Mouse (Mus musculus) limb, embryonic 14.5 days (tissue): ENCODE data around the gene Sgsm1. TPM values are rescaled to one million over a fixed set of nuclear protein-coding genes. Genes with fewer than 3 reads are reported as not detected.

ENCODE experiments used
- ATAC-seq: fragments of 200-750 bp; cut with Nextera tagmentation; 2 replicates; pipeline ENCODE4 v1.8.0; 2017; ENCODE audit warnings: low read depth, moderate number of reproducible peaks, moderate TSS enrichment; ENCODE audit not compliant: low FRiP score
- DNase-seq: peaks from one replicate; pipeline ENCODE4 v3.0.0-alpha.2; 2015; ENCODE audit warnings: low spot score
- H3K27ac ChIP-seq: fragments of 300-500 bp; sonication (generic); replicated peaks from 2 replicates; pipeline ENCODE4 v1.5.1; 2014; ENCODE audit warnings: low read depth, mild to moderate bottlenecking, low read length, moderate library complexity, mixed read lengths
- H3K27me3 ChIP-seq: fragments of 300-500 bp; sonication (generic); 2 replicates; pipeline ENCODE4 v1.6.1; 2014; ENCODE audit warnings: low read length, mixed read lengths; ENCODE audit not compliant: control insufficient read depth, insufficient read depth
- H3K36me3 ChIP-seq: fragments of 300-500 bp; sonication (generic); 2 replicates; pipeline ENCODE4 v1.6.1; 2014; ENCODE audit warnings: mild to moderate bottlenecking, low read length, moderate library complexity, mixed read lengths; ENCODE audit not compliant: control insufficient read depth, insufficient read depth
- H3K4me1 ChIP-seq: fragments of 300-500 bp; sonication (generic); 2 replicates; pipeline ENCODE4 v1.6.1; 2014; ENCODE audit warnings: antibody characterized with exemption, low read length, mixed read lengths; ENCODE audit not compliant: control insufficient read depth, insufficient read depth
- H3K4me2 ChIP-seq: fragments of 300-500 bp; sonication (generic); replicated peaks from 2 replicates; pipeline ENCODE4 v1.6.1; 2014; ENCODE audit warnings: low read depth, mild to moderate bottlenecking, low read length, moderate library complexity; ENCODE audit not compliant: severe bottlenecking
- H3K4me3 ChIP-seq: fragments of 300-500 bp; sonication (generic); replicated peaks from 2 replicates; pipeline ENCODE4 v1.5.1; 2014; ENCODE audit warnings: low read length
- H3K9ac ChIP-seq: fragments of 300-500 bp; sonication (generic); 2 replicates; pipeline ENCODE4 v1.6.1; 2014; ENCODE audit warnings: mild to moderate bottlenecking, low read depth, low read length, moderate library complexity; ENCODE audit not compliant: severe bottlenecking
- H3K9me3 ChIP-seq: fragments of 300-500 bp; sonication (generic); 2 replicates; pipeline ENCODE4 v1.6.1; 2016; ENCODE audit warnings: low read length; ENCODE audit not compliant: control insufficient read depth
- POLR2A ChIP-seq: fragments of 200-500 bp; IDR thresholded peaks from 2 replicates; pipeline ENCODE4 v1.8.0; 2012; ENCODE audit warnings: inconsistent platforms, mild to moderate bottlenecking, moderate library complexity, borderline replicate concordance; ENCODE audit not compliant: insufficient read depth, insufficient read length; ENCODE audit errors: extremely low read depth
- WGBS: fragments of 180-500 bp; shearing (Covaris S2); extraction: QIAGEN DNeasy Blood & Tissue Kit; methylation state at CpG from one replicate; pipeline ENCODE4 v1.1.7; 2014; 5-methylcytosine and 5-hydroxymethylcytosine counted together
- polyA plus RNA-seq, 2 experiments: library from polyadenylated mRNA; depleted of rRNA in 1 of 2; stranded (reverse) in 1 of 2; unstranded in 1 of 2; fragments of >200 nt; fragmentation: Nextera tagmentation in 1 of 2; extraction: Ambion mirVana in 1 of 2; gene quantifications; 2 replicates each; pipeline versions ENCODE4 v1.2.1 to v1.2.3; 2012 to 2014

Sgsm1 gene
- polyA plus RNA-seq, 2 experiments: 1.2 to 3.3 TPM

DNA sequence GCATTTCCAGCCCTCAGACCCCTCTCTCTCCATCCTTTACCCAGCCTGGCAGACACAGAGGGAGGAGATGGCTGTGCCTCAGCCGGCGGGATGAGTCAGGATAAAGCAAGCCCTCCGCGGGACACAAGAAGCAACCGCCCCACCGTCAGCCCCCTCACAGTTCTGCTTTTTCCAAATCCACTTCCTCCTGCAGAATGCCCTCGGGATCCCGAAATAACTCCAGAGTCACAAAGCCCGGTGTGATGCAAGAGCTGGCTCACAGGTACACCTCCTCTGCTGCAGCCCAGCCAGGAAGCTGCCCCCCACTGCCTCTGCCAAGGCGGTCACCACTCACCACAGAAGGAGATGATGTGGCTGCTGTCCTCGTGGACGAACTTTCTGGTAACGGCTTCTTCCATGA, 22.1 kb downstream of the Sgsm1 start:
- Histone ChIP-seq H3K27me3 (peaks cover 23% of the 10 kb centered on the region), H3K9me3 (no peaks in the 10 kb centered on the region), H3K9ac (no peak overlapping the region), H3K4me3 (no peak overlapping the region), H3K4me1 (no peaks in the 10 kb centered on the region), H3K4me2 (no peak overlapping the region), H3K27ac (no peak overlapping the region), H3K36me3 (no peaks in the 10 kb centered on the region)
- TF ChIP-seq POLR2A: no peak
- ATAC-seq: no peak
- WGBS: 50% methylated on average over 13 of the region's 13 CpGs
- no peak for DNase-seq

- DNase-seq (no peak), ATAC-seq (no peak)
- Histone ChIP-seq H3K4me2 (no peak overlapping the region), H3K36me3 (no peaks in the 10 kb centered on the region), H3K9ac (no peak overlapping the region), H3K9me3 (no peaks in the 10 kb centered on the region), H3K4me3 (no peak overlapping the region), H3K27ac (no peak overlapping the region), H3K27me3 (peaks cover 23% of the 10 kb centered on the region), H3K4me1 (no peaks in the 10 kb centered on the region)
- TF ChIP-seq POLR2A: no peak
- WGBS: 44% methylated on average over 5 of the region's 5 CpGs
These were observed 22.8 kb downstream of the Sgsm1 start for GRCm38 (mm10) chr5:113287762-113288161.

GRCm38 (mm10) chr5:113286591-113287520, 23.7 kb downstream of the Sgsm1 start:
- Histone ChIP-seq H3K36me3 (no peaks in the 10 kb centered on the region), H3K9me3 (no peaks in the 10 kb centered on the region), H3K4me3 (peak overlapping the region; percentile 10; the same call in 1 of the 2 replicates), H3K27ac (no peak overlapping the region), H3K27me3 (peaks cover 23% of the 10 kb centered on the region), H3K9ac (no peak overlapping the region), H3K4me1 (no peaks in the 10 kb centered on the region), H3K4me2 (no peak overlapping the region)
- TF ChIP-seq POLR2A: no peak
- 4% methylated on average over 60 of the region's 60 CpGs for WGBS
- ATAC-seq (no peak), DNase-seq (no peak)

DNA sequence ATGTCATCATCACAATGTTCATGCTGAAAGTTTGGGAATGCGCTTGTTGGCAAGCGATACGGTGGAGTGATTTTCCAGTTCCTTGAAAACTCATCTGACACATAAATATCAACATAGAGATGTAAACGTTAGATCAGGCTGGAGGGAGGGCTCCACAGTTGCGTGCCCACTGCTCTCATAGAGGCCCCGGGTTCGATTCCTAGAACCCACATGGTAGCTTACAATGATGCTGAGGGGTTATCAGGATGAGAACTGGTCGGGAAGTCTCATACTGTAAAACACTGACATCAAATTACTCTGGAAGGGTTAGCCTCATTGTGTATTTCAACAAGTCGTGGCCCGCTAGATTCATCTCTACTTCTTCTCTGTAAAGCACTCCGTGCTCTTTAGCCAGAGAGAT, 24.5 kb downstream of the Sgsm1 start:
- H3K9me3 ChIP-seq: no peaks in the 10 kb centered on the region
- WGBS: 68% methylated on average over 11 of the region's 11 CpGs
- peaks cover 23% of the 10 kb centered on the region for H3K27me3 ChIP-seq
- no peak for TF ChIP-seq POLR2A
- DNase-seq: no peak
- H3K4me1 ChIP-seq: no peaks in the 10 kb centered on the region
- no peak overlapping the region for H3K27ac ChIP-seq
- H3K9ac ChIP-seq: no peak overlapping the region
- no peak overlapping the region for H3K4me3 ChIP-seq
- H3K36me3 ChIP-seq: no peaks in the 10 kb centered on the region
- H3K4me2 ChIP-seq: no peak overlapping the region
- no peak for ATAC-seq

DNA sequence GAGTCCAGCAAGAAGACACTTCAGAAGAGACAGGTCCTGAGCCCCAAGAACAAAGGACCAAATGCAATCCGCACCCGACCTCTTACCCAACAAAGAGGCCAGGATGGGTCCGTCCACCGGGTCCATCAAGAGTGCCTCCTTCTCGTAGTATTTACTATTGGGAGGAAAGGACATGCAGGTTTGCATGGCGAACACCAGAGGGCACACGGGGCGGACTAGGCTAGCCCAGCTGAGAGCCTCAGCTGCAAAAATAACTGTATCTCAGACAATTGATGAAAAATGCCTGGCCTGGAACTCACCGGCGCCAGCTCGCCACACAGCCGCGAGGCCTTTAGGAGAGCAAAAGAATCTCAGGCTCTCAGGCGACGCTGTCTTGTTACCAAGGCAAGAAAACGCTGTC, 25.0 kb downstream of the Sgsm1 start:
- WGBS: 63% methylated on average over 16 of the region's 16 CpGs

More for the DNA sequence above, 25.0 kb downstream of the Sgsm1 start:
- peaks cover 23% of the 10 kb centered on the region for H3K27me3 ChIP-seq
- no peak overlapping the region for H3K27ac ChIP-seq
- no peak for ATAC-seq
- no peaks in the 10 kb centered on the region for H3K9me3 ChIP-seq
- H3K4me2 ChIP-seq: no peak overlapping the region
- H3K9ac ChIP-seq: no peak overlapping the region
- no peak for DNase-seq
- no peak overlapping the region for H3K4me3 ChIP-seq
- no peaks in the 10 kb centered on the region for H3K4me1 ChIP-seq
- no peak for TF ChIP-seq POLR2A
- H3K36me3 ChIP-seq: no peaks in the 10 kb centered on the region
